Mouse (Mus musculus) heart, embryonic 16.5 days (tissue): Measurements from ENCODE around the gene Fdps. TPM values are rescaled to one million over a fixed set of nuclear protein-coding genes. Genes with fewer than 3 reads are reported as not detected.

Experiments
- ATAC-seq: fragments of 200-750 bp; cut with Nextera tagmentation; replicated peaks from 2 replicates; pipeline ENCODE4 v1.8.0; 2017; ENCODE audit warnings: moderate number of reproducible peaks; ENCODE audit not compliant: insufficient read depth, low FRiP score; ENCODE audit errors: extremely low read depth
- H3K27ac ChIP-seq: fragments of 300-500 bp; sonication (generic); 2 replicates; pipeline ENCODE4 v1.5.1; 2014; ENCODE audit warnings: mild to moderate bottlenecking, low read length, control low read depth, moderate library complexity
- H3K27me3 ChIP-seq: fragments of 300-500 bp; sonication (generic); 2 replicates; pipeline ENCODE4 v1.6.1; 2014; ENCODE audit warnings: low read length, mixed read lengths; ENCODE audit not compliant: control insufficient read depth, insufficient read depth
- H3K36me3 ChIP-seq: fragments of 300-500 bp; sonication (generic); 2 replicates; pipeline ENCODE4 v1.6.1; 2014; ENCODE audit not compliant: control insufficient read depth, insufficient read depth
- H3K4me1 ChIP-seq: fragments of 300-500 bp; sonication (generic); 2 replicates; pipeline ENCODE4 v1.6.1; 2014; ENCODE audit warnings: low read length, mixed read lengths; ENCODE audit not compliant: control insufficient read depth, insufficient read depth
- H3K4me2 ChIP-seq: fragments of 300-500 bp; sonication (generic); 2 replicates; pipeline ENCODE4 v1.6.1; 2014; ENCODE audit warnings: low read depth, mild to moderate bottlenecking, control low read depth, low read length
- H3K4me3 ChIP-seq: fragments of 300-500 bp; sonication (generic); 2 replicates; pipeline ENCODE4 v1.5.1; 2014; ENCODE audit warnings: mild to moderate bottlenecking, control low read depth, low read length
- H3K9ac ChIP-seq: fragments of 300-500 bp; sonication (generic); 2 replicates; pipeline ENCODE4 v1.6.1; 2014; ENCODE audit warnings: low read length, control low read depth
- H3K9me3 ChIP-seq: fragments of 300-500 bp; sonication (generic); replicated peaks from 2 replicates; pipeline ENCODE4 v1.6.1; 2016; ENCODE audit warnings: low read length; ENCODE audit not compliant: control insufficient read depth
- WGBS: fragments of 180-500 bp; shearing (Covaris S2); extraction: QIAGEN DNeasy Blood & Tissue Kit; methylation state at CpG from one replicate; pipeline ENCODE4 v1.1.7; 2014; 5-methylcytosine and 5-hydroxymethylcytosine counted together
- polyA plus RNA-seq: library from polyadenylated mRNA; unstranded; fragments of >200 nt; fragmentation: Nextera tagmentation; extraction: Ambion mirVana; gene quantifications from 2 replicates; pipeline ENCODE4 v1.2.1, GENCODE M21; 2015

The Fdps gene
- polyA plus RNA-seq, 1 experiment from 2014 or later: 116 TPM

DNA sequence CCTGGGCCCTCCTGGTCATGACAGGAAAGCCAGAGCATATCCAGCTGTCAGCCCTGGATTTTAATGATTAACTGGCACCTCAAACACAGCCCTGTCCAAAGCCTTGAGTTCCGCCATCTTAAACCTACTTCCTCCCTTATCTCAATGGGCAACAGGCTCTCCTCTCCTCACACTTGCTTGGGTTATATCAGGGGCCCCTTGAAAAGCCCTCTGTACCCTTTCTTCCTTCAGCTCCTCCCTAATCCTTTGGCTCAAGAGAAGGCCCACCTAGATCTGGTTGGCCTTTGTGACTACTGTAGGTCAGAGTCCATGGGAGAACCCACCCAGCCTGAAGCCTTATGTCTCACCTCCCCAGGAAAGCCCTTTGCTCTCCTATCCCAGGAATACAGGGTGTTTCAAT lies 32.0 kb upstream of the Fdps start:
- no peak overlapping the region for H3K4me3 ChIP-seq
- no peak overlapping the region for H3K27ac ChIP-seq
- peaks cover 3% of the 10 kb centered on the region; the same call in 1 of the 2 replicates for H3K4me1 ChIP-seq
- no peak overlapping the region for H3K4me2 ChIP-seq
- WGBS: 45% methylated on average over 1 of the region's 1 CpGs
- no peaks in the 10 kb centered on the region for H3K36me3 ChIP-seq
- ATAC-seq: no peak
- 0 out of 2 replicates have a peak, but pooled peaks cover 4% of the 10 kb centered on the region for H3K27me3 ChIP-seq
- H3K9me3 ChIP-seq: no peaks in the 10 kb centered on the region
- H3K9ac ChIP-seq: no peak overlapping the region

DNA sequence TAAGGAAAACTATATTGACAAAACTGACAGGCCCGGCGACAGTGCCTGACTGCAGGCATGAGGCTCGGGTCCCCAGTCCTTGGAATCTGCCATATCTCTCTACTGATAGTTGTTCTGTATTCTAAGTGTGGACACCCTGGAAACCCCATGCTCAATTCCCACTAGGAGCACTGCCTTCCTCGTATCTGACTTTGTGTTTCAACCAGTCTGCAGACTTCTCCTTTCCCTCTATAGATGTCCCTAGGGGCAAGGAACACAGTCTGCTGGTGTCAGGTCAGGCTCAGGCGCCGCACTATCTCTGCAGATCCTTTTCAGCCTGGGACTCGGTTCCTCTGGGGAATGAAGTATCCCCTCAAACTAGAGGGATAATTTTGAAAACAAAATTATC lies 31.3 kb upstream of the Fdps start:
- WGBS: 45% methylated on average over 7 of the region's 7 CpGs
- Histone ChIP-seq H3K27ac (no peak overlapping the region), H3K4me1 (peaks cover 3% of the 10 kb centered on the region; the same call in 1 of the 2 replicates), H3K9me3 (no peaks in the 10 kb centered on the region), H3K4me2 (no peak overlapping the region), H3K9ac (no peak overlapping the region), H3K36me3 (no peaks in the 10 kb centered on the region), H3K27me3 (0 out of 2 replicates have a peak, but pooled peaks cover 4% of the 10 kb centered on the region), H3K4me3 (no peak overlapping the region)
- no peak for ATAC-seq

GRCm38 (mm10) chr3:89132285-89133062 lies 30.7 kb upstream of the Fdps start:
- H3K27me3 ChIP-seq: 0 out of 2 replicates have a peak, but pooled peaks cover 4% of the 10 kb centered on the region
- H3K4me1 ChIP-seq: peaks cover 3% of the 10 kb centered on the region; the same call in 1 of the 2 replicates
- H3K4me2 ChIP-seq: peak overlapping the region; percentile 70
- H3K27ac ChIP-seq: no peak overlapping the region
- peak overlapping the region; percentile 56 for H3K9ac ChIP-seq
- H3K4me3 ChIP-seq: peak overlapping the region; percentile 41
- H3K36me3 ChIP-seq: no peaks in the 10 kb centered on the region
- WGBS: 15% methylated on average over 30 of the region's 30 CpGs
- no peaks in the 10 kb centered on the region for H3K9me3 ChIP-seq
- peak; percentile 45; the same call in 1 of the 2 replicates for ATAC-seq

- Histone ChIP-seq H3K9me3 (no peaks in the 10 kb centered on the region), H3K4me3 (peak overlapping the region; percentile 41), H3K27ac (no peak overlapping the region), H3K4me2 (peak overlapping the region; percentile 70), H3K27me3 (0 out of 2 replicates have a peak, but pooled peaks cover 4% of the 10 kb centered on the region), H3K9ac (no peak overlapping the region; the same call in 1 of the 2 replicates), H3K36me3 (no peaks in the 10 kb centered on the region), H3K4me1 (peaks cover 3% of the 10 kb centered on the region; the same call in 1 of the 2 replicates)
- 45% methylated on average over 4 of the region's 4 CpGs for WGBS
- no peak for ATAC-seq
Observed at GRCm38 (mm10) chr3:89131816-89132215, 30.1 kb upstream of the Fdps start.

GRCm38 (mm10) chr3:89129908-89130307 lies 28.1 kb upstream of the Fdps start:
- ATAC-seq: no peak
- 85% methylated on average over 3 of the region's 3 CpGs for WGBS

DNA sequence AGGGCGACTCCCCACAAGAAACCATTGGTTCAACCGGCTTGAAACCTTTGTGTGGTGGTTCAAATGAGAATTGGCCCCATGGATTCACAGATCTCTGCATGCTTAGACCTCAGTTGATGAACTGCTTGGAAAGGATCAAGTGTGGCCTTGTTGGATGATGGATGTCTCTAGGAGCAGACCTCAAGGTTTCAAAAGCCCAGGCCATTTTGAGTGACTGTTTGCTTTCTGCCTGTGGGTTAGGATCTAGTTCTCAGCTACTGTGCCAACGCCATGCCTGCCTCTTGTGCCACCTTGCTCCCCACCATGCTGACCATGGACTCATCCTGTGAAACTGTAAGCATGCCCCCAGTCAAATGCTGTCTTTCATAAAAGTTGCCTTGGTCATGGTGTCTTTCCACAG lies 24.2 kb upstream of the Fdps start:
- no peaks in the 10 kb centered on the region for H3K9me3 ChIP-seq
- H3K36me3 ChIP-seq: no peaks in the 10 kb centered on the region
- H3K4me1 ChIP-seq: peaks cover 7% of the 10 kb centered on the region
- no peak overlapping the region for H3K27ac ChIP-seq
- ATAC-seq: no peak
- 82% methylated on average over 3 of the region's 3 CpGs for WGBS
- H3K4me3 ChIP-seq: no peak overlapping the region
- H3K9ac ChIP-seq: no peak overlapping the region
- H3K27me3 ChIP-seq: no peaks in the 10 kb centered on the region
- no peak overlapping the region for H3K4me2 ChIP-seq

More at GRCm38 (mm10) chr3:89129908-89130307, 28.1 kb upstream of the Fdps start:
- Histone ChIP-seq H3K27me3 (0 out of 2 replicates have a peak, but pooled peaks cover 4% of the 10 kb centered on the region), H3K9me3 (no peaks in the 10 kb centered on the region), H3K27ac (no peak overlapping the region), H3K4me1 (peaks cover 3% of the 10 kb centered on the region; the same call in 1 of the 2 replicates), H3K4me3 (no peak overlapping the region), H3K4me2 (no peak overlapping the region), H3K36me3 (no peaks in the 10 kb centered on the region), H3K9ac (no peak overlapping the region)

GRCm38 (mm10) chr3:89124241-89124640 lies 22.5 kb upstream of the Fdps start:
- Histone ChIP-seq H3K4me2 (no peak overlapping the region), H3K27me3 (no peaks in the 10 kb centered on the region), H3K4me3 (no peak overlapping the region), H3K9ac (no peak overlapping the region), H3K36me3 (no peaks in the 10 kb centered on the region), H3K4me1 (peaks cover 7% of the 10 kb centered on the region), H3K27ac (no peak overlapping the region), H3K9me3 (no peaks in the 10 kb centered on the region)
- 44% methylated on average over 3 of the region's 3 CpGs for whole genome bisulfite sequencing
- ATAC-seq: no peak

DNA sequence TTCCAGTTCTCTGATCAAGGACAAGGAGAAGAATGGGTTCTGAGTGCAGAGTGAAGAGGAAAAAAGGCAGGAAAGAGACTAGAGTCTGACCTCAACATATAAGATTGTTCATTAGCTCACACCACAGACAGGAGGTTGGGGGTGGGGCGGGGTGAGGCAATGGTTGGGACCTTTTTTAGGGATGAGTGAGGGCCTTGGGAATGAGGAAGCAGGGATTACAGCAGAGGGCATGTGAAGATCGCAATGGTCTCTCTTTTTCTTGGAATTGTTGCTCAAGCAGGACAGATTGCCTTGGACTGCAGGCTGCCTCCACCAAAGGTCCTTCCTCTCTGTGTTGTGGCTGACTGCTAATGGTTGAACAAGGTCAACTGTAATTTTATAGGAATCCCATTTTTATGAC lies 21.6 kb upstream of the Fdps start:
- peaks cover 7% of the 10 kb centered on the region for H3K4me1 ChIP-seq

DNA sequence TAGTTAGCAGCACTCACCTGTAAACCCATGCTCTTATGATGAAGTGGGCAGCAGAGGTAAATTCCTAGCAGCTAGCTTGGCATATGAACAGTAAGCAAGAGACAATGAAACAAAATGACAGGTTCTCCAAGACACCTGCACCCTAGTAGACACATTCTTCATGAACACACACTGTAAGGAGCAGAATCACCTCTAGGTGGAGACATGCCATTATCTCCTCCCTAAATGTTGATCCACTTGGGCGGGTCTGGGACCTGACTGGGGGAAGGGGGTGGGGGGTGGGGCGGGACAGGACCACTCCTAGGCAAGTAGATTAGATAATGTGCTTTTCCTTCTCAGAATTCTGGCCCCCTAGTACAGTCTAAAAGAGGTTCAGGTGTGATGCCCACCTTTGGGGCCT lies 13.8 kb upstream of the Fdps start:
- Histone ChIP-seq H3K27me3 (no peaks in the 10 kb centered on the region), H3K36me3 (no peaks in the 10 kb centered on the region), H3K9me3 (no peaks in the 10 kb centered on the region; the same call in 1 of the 2 replicates), H3K4me1 (no peaks in the 10 kb centered on the region), H3K9ac (no peak overlapping the region), H3K4me2 (no peak overlapping the region), H3K4me3 (no peak overlapping the region), H3K27ac (no peak overlapping the region)
- WGBS: 14% methylated on average over 2 of the region's 2 CpGs
- no peak for ATAC-seq

More for the DNA sequence above, 21.6 kb upstream of the Fdps start:
- Histone ChIP-seq H3K27ac (no peak overlapping the region), H3K27me3 (no peaks in the 10 kb centered on the region), H3K4me2 (no peak overlapping the region), H3K36me3 (no peaks in the 10 kb centered on the region), H3K9me3 (no peaks in the 10 kb centered on the region), H3K4me3 (no peak overlapping the region), H3K9ac (no peak overlapping the region)
- ATAC-seq: no peak
- 63% methylated on average over 2 of the region's 2 CpGs for WGBS
